Mouse (Mus musculus): ENCODE measurements around the gene Ippk.

The Ippk gene

DNA sequence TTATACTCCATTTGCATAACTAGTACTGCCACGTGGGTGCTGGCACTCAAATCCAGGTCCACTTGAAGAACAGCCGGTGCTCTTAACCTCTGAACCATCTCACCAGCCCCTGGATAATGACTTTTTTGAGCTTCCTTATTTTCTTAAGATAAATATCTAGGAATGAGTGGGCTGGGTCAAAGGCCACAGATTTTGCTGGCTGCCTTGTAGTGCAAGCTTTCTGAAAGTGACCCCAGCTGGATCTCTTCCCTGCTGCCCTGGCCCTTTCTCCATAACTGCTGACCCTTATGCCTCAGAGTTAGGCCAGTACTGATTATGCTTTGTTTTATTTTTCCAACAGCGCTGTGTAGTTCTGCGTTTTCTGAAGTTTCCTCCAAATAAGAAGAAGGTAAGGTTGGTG, 9.5 kb downstream of the Ippk start:
- DNase-seq (ENCODE audit: low spot score in 2 of 2), result no peak

GRCm38 (mm10) chr13:49433268-49434029, 12.4 kb downstream of the Ippk start:
- peak in 1 of 2 experiments; percentile 54 for DNase-seq (ENCODE audit: low spot score in 2 of 2)

DNA sequence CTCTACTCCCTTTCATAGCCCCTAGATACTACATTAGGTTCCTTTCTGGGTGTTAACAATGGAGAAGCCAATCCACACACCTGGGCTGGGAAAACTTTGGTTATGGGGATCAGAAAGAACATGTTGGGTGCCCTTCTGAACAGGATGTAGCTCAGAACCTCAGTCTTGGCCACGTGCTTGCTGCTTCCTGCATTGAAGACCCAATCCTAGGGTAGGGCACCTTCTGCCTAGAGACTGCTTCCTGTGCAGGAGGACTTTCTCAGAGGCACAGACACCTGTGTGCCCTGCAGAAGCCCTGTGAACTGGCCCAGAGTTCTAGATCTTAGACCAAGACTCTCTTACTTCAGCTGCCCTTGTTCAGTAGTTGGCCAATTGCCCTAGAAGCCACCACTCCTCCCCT, 14.7 kb downstream of the Ippk start:
- DNase-seq (ENCODE audit: low spot score in 2 of 2), result no peak

- DNase-seq (ENCODE audit: low spot score in 2 of 2), result peak in 1 of 2 experiments; percentile 36
Measured at GRCm38 (mm10) chr13:49436170-49436569, 15.1 kb downstream of the Ippk start.

- DNase-seq (ENCODE audit: low spot score in 2 of 2), result no peak
Measured at GRCm38 (mm10) chr13:49444451-49444850, 23.4 kb downstream of the Ippk start.

GRCm38 (mm10) chr13:49449318-49449749, 28.3 kb downstream of the Ippk start:
- DNase-seq (ENCODE audit: low spot score in 2 of 2), result peak; percentile 78 to 90

GRCm38 (mm10) chr13:49460276-49460675, 39.2 kb downstream of the Ippk start:
- DNase-seq (ENCODE audit: low spot score in 2 of 2), result no peak

DNA sequence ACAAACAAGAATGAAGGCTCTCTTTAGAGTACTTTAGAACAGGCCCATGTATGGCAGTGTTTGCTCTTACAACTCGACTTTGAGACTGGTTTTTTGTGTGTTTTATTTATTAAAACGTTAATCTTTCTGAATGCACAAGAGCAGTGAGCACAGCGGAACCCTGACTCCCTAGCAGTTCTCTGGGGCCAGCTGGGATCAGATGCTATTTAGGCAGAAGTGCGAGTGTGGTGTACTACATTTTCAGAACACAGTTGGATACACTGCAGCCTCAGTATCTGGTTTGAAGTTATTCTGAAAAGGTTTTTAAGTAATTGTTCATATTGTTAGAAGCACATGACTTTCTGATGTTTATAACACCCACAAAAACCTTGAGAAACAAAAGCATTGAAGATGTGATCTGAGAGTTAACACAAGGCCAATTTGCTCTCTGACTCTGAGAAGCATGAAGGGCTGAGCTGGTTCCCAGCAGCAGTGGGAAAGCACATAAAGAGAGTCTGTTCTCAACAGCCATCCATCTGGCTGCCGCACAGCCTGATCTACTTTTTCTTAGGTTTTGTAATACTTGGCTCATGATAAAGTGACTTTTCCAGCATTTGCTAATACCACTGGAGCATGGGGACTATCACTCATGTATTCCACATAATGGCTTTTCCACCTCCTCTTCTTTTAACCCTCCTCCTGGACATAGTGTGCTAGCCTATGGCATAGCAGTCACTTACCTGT, 39.8 kb downstream of the Ippk start:
- peak; percentile 41 for DNase-seq (ENCODE audit: low spot score in 2 of 2)

GRCm38 (mm10) chr13:49461458-49462132, 40.5 kb downstream of the Ippk start:
- DNase-seq (ENCODE audit: low spot score in 2 of 2), result no peak

GRCm38 (mm10) chr13:49462921-49463320, 41.9 kb downstream of the Ippk start:
- DNase-seq (ENCODE audit: low spot score in 2 of 2), result no peak

- no peak for DNase-seq (ENCODE audit: low spot score in 2 of 2)
Measured at GRCm38 (mm10) chr13:49465875-49466274, 44.8 kb downstream of the Ippk start.

DNA sequence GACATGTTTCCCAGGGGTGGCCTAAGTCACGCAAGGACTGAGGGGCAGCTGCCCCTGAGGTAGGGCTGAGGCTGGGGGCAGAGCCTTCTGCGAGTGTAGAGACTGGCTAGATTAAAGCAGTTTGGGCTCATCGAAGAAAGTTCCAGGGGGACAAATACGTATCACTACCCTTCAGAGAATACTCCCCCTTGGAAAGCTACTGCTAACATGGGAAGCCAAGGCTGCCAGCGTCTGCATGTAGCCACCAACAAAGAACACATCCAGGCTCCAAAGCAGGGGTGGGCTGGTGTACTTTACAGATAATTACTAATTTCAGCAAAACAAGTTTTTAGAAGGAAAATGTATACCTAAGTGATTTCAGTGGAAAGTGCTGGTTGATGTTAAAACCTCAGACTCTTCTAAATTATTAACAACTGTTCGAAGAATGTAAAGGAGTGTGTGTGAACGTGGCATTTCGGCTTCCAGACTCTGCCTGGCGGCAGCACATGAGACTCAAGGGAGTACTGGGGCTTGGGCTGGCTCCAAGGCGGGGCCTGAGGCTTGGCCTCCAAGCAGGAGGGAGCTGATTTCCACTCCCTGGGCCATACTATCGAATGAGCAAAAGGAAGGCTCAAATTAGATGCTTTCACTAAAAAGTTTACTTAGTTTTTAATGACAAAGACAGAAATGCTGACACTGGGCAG, 45.5 kb downstream of the Ippk start:
- no peak for DNase-seq (ENCODE audit: low spot score in 2 of 2)

- no peak for DNase-seq (ENCODE audit: low spot score in 2 of 2)
Measured at GRCm38 (mm10) chr13:49467585-49467984, 46.5 kb downstream of the Ippk start.

DNA sequence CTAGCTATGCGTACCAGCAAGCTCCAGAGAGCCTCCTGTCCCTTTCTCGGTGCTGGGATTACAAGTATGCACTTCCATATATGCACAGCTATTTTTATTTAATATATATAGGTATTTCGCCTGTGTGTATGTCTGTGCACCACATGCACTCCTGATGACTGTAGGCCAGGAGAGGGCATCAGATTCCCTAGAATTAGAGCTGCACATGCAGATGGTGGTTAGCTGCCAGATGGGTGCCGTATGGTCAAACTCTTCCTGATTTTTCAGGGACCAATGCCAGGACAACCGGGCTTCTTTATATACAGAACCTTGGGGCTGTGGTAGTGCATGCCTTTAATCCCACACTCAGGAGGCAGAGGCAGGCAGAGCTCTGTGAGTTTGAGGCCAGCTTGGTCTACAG, 48.0 kb downstream of the Ippk start:
- DNase-seq (ENCODE audit: low spot score in 2 of 2), result no peak

DNA sequence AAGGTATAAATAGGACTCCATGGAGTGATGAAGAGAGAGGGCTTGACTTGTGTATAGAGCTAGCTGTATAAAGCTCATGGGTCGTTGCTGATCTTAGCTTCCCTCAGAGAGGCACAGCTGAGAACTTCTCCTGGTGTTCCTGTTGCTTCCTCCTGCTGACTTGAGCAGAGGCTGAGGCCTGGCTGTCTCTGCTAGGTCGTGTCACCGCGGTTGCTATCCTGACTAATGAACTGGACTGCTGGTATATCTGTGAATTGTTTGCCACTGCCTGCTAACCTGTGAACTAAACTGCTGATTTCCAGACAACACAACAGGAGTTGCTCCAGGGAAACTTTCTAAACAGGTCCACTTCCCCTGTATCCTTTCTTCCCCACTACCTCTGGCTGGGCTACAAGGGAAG, 49.3 kb downstream of the Ippk start:
- DNase-seq (ENCODE audit: low spot score in 2 of 2), result no peak

DNA sequence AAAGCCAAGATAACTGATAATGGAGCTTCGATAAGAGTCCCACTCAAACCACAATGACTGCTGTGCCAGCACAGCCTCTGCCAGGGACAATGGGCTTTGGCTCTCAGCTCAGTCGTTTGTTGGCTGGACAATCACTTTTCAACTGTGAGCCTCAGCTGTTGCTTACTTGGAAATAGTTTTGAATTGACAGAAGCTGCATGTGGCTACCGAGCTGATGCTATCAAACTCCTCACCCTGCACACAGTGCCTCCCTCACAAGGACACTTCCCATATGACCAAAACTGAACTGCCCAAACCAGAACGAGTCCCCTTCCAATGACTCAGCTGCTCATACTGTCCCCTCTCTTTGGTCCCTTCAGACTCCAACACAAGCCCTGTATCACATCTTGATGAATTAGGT, 49.8 kb downstream of the Ippk start:
- no peak for DNase-seq (ENCODE audit: low spot score in 2 of 2)

- DNase-seq (ENCODE audit: low spot score in 2 of 2), result no peak
Measured at GRCm38 (mm10) chr13:49471981-49472675, 51.1 kb downstream of the Ippk start.

DNA sequence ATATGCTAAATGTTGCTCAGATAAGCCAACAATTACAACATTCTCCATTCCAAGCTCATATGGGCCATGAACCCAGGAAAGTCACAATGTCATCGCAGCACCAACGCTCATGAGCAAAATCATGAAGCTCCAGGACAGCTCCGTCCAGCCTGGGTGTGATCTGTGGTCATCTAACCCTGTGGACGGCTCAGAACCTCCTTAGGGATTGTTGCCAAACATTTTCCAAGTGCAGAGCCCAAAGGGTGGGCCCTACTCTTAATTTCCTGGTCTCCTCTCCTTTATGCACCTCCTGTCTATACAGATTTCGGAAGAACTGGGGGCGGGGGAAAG, 51.6 kb downstream of the Ippk start:
- DNase-seq (ENCODE audit: low spot score in 2 of 2), result no peak

- DNase-seq (ENCODE audit: low spot score in 2 of 2), result no peak
Measured at GRCm38 (mm10) chr13:49477887-49478286, 56.8 kb downstream of the Ippk start.

DNA sequence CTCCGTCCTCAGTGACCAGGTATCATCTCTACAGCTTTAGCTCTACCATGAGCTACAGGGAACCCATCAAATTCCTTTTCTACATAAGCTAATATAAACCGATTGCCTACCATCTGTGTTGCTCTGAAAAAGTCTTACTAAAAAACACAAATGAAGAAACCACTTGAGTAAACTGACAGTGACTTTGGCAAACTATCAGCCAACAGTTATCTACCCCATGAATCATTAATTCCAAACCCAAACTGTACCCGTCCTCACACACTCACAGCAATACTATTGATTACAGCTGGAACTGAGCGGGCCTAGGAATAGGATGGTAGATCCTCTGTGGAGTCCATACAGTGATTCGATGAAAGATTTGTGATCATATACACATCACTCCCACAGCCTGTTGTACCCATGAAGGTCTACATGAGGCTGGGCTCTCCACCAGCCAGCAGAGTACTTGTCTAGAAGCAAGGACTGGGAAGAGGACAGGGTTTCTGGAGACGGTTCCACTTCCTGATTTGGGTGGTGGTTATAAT, 57.9 kb downstream of the Ippk start:
- no peak for DNase-seq (ENCODE audit: low spot score in 2 of 2)

DNA sequence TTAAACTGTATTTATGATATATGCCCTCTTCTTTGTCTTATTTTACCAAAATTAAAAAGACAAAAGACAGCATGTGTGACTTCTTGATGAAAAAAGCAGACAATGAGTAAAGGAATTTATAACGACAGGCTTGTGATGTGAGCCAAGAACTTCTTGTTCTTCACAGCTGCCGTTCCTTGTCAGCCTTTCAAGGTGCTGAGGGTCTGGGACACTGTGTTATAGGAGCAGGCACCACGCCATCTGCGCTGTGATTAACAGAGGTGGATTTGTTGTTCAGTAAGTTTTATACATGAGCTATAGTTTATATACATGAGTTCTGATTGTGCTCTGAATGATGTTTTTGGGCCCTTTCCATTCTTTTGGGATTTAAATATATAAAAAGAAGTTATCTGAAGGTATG, 58.4 kb downstream of the Ippk start:
- no peak for DNase-seq (ENCODE audit: low spot score in 2 of 2)
